Mouse (Mus musculus) CD4-positive, CD25-positive, alpha-beta regulatory T cell, adult 2 months (primary cell): ENCODE results near the gene Tenm4.

Experiments used
- DNase-seq: peaks from one replicate; pipeline ENCODE4 v3.0.0-alpha.2; 2012; ENCODE audit warnings: low read depth, low spot score

Tenm4 gene

DNA sequence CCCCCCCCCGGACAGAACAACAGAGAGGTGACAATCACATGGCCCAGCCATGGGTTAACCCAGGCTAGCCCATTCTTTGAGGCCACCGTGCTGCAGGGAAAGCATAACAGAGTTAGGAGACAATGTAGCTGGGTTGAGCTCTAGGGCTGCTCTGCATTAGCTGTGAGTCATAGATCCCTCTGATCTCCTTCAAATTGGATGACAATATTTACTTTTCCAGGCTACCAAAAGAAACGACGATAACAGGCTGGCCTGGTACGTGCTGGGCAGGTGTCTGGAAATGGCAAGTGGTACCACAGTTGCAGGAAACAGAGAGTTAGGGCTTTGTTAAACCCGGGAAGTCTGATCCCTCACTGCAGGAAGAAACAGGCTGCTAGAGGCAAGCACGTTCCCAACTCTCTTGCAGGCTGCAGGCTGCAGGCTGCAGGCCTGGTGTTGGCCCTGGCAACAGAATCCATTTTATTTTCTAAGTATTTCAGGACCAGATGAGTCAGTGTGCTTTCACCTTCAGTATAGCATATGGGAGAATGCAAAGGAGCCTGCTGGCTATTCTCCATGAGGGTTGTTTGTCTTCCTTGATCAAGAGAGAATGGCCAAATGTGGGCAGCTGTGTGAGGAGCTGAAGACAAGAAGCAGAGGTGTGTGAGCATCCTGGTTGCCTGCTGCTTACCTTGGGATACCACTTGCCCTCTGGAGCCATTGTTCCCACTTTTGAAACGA is 353.6 kb downstream of the Tenm4 start:
- no peak for DNase-seq

DNA sequence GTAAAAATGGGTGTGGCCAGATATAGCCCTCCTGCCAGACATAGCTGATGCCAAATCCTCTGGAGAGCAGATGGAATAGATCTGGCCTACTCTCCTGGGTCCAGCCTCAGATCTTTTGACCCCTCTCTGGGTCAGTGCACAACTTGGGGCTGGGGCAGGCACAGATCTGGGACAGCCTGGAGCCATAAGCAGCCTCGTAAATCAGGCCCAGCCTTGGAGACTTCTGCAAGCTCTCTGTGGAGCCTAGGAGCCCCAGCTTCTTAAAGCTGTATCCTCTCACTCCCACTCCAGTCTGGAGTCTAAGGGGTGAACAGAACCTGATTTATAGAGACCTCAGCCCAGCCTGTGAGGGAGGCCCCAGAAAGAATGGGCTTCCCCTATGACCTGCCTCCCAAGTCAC is 354.3 kb downstream of the Tenm4 start:
- DNase-seq, result no peak

DNA sequence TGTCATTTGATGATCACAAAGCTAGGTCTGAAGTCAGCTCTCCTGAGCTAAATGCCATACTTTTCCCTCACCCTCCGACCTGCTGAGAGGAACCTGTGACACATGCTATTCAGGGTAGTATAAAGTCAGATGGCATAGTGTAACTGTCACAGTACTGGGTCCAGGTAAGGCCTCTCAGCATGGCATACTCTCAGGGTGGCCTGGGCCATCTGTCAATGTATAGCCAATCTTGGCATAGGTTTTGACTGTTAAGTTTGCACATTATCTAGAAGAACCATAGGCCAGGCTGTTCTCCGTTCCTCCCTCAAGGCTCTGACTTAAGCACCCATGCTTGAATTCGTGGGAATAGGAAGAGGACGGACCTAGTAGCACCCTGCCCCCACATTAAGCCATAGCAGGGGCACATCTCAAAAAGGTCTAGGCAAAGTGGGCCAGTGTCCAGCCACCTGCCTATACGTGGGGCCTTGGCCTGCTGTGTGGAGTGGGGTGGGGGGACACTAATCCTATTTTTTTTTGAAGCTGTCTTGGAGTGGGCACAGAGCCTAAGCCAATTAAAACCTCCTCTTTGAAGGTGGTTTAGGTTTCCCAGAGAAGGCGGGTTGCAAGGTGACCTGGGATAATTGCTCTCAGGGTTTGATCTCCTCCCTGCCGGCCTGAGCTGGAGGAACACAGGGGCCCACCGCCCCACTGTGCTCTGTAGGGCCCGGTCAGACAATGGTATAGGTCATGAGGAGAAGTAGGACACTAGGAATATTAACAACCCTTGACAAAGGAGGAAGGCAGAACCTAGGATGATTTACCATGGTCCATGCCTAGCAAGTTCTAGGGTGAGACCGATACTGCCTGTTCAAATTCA is 359.8 kb downstream of the Tenm4 start:
- no peak for DNase-seq

DNA sequence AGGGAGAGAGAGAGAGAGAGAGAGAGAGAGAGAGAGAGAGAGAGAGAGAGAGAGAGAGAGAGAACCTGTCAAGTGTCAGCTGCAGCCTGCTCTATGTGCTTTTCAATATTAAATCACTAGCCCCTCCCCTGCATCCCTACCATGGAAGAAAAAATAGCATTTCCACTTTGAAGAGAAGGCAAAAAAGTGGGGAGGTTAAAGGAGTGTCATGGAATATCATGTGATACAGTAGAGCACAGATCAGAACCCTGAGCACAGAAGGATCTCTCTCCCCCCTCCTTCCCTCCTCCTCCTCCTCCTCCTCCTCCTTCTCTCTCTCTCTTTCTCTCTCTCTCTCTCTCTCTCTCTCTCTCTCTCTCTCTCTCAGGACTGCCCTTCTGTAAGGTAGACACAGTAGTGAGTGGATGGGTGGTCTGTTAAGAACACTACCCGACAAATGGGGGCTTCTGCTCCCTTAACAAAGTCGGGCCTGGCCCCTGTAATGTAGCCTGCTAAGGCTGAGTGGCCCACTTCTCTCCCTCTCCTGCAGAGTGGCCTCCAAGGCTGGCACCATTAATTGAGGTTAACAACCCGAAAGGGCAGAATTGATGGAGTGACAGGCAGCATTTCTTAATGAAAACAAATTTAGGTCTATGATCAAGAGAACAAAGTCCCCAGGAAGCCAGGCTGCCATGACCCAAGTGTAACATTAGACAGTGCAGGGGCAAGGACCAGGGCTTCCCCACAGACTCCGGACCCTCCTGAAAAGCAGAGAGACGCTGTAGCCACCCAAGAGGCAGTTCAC is 361.1 kb downstream of the Tenm4 start:
- no peak for DNase-seq

DNA sequence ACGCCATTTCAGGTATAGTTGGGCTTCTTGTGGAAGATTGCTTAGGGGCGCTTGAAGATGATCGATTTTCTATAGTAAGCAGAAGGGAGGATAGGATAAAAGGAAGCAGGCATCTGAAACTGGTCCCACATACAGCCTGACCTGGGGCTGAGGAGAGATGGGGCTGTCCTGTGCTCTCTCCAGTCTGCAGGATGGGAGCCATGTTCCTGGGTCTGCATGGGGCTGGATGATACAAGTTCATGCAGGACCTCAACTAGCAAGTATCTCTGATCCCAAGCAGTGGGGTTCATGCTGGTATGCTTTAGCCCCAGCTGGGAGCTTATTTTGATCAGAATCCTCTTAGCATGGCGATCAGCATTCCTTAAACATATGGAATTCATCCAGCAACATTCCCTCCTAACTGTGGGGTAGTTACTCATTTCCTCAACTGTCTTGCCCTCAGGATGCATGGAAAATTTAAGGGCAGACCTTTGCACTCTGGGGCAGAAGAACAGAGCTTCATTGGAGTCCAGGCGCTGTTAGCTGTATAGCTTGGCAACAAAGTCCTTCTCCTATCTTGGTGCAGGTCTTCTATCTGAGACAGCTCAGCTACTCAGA is 361.9 kb downstream of the Tenm4 start:
- DNase-seq, result no peak

- DNase-seq, result no peak
Observed at GRCm38 (mm10) chr7:96536313-96536880, 365.4 kb downstream of the Tenm4 start.

DNA sequence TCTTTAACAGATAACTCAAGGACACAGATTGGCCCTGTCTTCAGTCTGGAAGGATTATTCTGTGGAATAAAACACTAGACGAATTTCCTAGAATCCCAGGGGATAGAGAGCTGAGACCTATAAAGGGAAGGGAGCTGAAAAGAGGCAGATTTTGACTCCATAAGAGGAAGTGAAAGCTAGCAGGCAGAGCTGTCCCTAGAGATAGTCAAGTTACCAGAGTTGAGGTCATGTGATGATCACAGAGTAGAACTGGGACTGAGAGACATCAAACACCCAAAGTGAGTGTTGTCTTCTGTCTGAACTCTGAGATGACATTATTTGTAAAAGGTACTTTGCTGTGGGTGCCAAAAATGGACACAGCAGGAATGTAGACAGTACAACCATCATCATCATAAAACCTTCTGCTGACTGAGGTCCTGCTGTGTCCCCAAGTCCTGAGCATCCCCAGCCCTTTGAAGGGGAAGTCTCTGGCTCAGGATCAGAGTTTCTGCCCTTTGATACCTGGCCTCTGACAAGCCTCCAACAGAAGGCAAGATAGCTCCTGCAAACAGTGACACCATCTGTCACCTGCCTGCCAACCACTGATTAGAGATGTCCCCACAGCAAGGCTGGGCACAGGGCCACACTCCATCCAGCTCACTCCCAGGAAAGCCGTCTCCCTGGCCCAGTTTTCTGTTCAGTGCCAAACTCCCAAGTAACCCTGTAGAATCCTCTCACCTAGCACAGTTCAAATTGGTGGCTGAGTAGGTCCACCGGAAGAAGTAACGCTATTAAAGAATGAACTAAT is 368.4 kb downstream of the Tenm4 start:
- DNase-seq, result no peak

DNA sequence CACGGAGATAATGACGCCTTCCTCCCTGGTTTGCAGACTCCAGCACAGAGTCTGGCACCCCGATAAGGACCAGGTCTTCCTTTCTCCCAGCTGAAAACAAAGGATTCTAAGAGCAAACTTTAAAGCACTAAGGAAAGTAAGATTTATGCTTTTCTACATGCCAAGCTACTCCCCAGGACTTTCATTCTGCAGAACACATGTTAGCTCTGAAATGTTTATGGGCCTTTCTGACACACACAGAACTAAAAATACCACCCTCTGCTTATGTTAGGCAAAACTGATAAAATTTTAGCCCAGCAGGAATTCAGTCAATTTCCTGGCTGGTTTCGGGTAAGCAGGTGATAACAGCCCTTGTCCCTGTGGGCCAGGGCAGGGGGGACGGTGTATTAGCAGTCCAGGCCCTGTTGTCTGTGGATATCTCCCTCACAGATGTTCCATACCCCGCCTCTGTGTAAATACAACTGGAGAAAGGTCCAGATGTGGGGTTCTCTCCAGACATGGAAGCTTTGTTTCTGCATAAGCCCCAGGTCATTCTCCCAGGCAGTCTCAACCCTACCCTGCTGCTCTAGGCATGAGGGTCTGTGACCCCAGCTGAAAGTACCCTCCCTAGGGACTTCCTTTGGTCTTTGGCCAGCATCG is 369.5 kb downstream of the Tenm4 start:
- no peak for DNase-seq

GRCm38 (mm10) chr7:96545979-96546378 is 374.9 kb downstream of the Tenm4 start:
- DNase-seq, result no peak

DNA sequence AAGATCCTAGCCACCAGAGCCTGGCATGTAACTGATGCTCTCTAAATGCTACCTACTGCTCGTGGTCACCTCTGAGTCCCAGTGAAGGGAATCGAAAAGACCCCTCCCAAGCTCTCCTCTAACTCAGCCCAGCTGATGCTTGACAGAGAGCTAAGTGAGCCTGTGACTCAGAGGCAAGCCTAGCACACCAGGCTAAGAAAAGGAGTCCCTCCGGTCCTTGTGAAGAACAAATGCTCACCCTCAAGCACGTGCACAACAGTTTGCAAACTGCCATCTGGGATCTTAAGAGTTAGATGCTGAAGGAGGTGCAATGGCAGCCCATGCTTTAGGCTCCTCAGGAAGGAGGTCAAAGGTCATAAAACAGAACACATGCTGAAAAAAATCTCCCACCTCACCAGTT is 380.8 kb downstream of the Tenm4 start:
- DNase-seq, result no peak

DNA sequence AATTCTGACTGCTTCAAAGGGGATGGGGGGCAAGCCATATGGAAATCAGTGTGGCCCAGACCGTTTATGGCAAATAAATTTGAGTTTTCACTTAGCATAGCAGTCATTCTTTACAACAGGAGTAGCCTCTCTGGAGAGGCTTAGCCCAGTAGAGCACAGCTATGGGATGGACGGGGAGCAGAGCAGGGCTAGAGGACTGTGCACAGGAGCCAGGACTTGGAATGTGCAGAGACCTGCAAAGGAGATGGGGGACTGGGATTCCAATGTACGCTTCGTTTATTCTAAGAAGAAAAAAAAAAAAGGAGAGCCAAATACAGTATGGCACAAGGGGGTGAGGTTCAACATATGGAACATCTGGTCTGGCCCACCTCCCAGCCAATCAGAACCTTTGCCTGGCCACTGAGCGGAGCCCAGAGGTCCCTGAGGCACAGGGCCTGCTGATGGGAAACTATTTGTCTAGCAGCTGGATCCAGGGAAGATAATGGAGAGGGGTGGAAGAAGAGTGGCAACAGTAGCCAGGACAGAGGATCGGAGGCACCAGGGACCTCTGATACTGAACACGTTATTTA is 381.3 kb downstream of the Tenm4 start:
- DNase-seq, result no peak

- peak; percentile 4 for DNase-seq
Observed at GRCm38 (mm10) chr7:96554277-96554690, 383.2 kb downstream of the Tenm4 start.

GRCm38 (mm10) chr7:96555294-96555693 is 384.2 kb downstream of the Tenm4 start:
- DNase-seq, result no peak

DNA sequence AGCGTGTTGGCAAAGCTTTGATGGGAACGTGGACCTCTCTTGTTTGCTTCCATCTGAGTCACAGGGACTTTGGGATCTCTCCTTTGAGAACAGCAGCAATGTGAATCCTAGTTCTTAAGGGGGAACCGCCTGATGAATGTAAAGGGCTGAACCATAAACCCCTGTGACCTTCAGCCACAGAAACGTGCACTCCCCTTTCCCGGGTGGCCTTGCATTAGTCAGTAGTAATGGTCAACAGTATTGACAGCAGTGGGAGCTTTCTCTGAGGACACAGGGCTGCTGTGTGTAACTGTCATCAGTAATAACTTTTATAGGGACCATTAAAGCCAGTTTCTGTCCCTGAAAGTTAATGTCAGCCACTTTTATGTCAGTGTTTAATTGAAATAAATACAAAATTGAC is 385.7 kb downstream of the Tenm4 start:
- no peak for DNase-seq

DNA sequence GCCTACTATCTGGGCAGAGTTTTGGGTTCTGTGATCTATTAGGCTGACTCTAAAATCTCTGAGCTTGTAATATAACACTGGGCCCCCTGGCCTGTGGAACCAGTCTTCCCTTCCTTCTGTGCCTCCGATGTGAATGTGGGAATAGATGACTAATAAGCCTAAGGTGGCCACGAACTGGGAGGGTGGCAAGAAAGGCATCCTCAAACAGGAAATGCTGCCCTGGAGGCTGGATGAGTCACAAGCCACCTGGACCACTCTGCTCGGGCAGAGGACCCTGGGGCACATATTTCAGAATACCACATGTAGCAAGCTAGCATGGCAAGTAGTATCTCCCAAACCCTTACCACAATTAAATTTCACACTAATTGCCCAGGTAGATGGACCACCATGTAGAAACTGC is 391.8 kb downstream of the Tenm4 start:
- no peak for DNase-seq

DNA sequence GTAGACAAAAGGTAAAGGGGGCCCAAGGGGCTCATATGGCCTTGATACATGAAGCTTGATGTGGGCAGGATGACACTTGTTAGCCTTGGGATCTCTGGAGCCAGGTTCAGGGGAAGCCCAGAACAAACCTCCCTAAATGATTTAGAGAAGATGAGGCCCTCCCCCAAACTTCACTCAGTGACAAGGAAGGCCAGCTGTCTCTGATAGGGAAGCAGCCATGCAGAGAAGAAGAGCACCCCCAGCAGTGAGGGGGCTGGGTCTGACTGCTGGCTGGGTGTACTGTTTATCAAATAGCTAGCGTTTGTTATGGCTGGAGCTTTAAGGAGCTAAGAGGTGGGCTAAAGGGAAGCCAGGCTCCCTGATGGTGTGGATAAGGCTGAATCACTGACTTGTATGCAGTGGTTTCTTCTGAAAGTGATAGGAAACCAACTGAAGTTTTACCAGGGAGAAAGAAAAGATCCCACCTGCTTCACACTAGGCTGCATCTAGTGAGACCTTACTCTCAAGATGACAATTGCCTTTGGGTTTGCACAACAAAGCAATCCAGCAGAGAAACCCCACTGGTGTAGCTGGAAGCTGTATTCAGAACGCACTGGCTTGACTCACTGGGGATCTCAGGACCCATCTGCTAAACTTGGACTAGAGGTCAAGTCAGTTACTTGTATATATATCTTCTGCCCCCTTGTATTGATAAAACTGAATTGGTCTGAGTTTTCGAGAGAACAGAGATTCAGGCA is 392.5 kb downstream of the Tenm4 start:
- no peak for DNase-seq

DNA sequence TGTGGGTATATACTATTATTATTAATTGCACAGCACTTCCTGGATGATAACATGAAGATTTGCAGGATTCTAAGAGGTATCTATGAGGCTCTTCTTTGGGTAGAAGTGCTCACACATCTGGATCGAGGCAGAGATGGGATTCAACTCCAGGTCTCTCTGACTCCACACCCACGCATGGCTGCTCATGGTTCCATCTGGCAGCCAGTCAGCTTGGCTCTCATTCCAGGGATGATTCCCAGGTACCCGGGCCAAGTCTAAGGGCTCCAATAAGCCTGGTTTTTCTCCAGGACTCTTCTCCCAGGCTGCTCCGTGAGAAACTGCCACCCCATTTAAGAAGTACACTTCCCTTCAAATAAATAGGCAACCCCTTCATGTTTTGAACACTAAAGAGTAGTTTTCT is 394.8 kb downstream of the Tenm4 start:
- DNase-seq, result no peak

GRCm38 (mm10) chr7:96566260-96566659 is 395.2 kb downstream of the Tenm4 start:
- DNase-seq, result no peak

GRCm38 (mm10) chr7:96568034-96568433 is 397.0 kb downstream of the Tenm4 start:
- DNase-seq, result no peak
